Mouse (Mus musculus) heart, embryonic 16.5 days (tissue): ENCODE data around the gene Fbxw11. TPM values are rescaled to one million over a fixed set of nuclear protein-coding genes. Genes with fewer than 3 reads are reported as not detected.

Source experiments
- ATAC-seq: fragments of 200-750 bp; cut with Nextera tagmentation; replicated peaks from 2 replicates; pipeline ENCODE4 v1.8.0; 2017; ENCODE audit warnings: moderate number of reproducible peaks; ENCODE audit not compliant: insufficient read depth, low FRiP score; ENCODE audit errors: extremely low read depth
- H3K27ac ChIP-seq: fragments of 300-500 bp; sonication (generic); 2 replicates; pipeline ENCODE4 v1.5.1; 2014; ENCODE audit warnings: mild to moderate bottlenecking, low read length, control low read depth, moderate library complexity
- H3K27me3 ChIP-seq: fragments of 300-500 bp; sonication (generic); 2 replicates; pipeline ENCODE4 v1.6.1; 2014; ENCODE audit warnings: low read length, mixed read lengths; ENCODE audit not compliant: control insufficient read depth, insufficient read depth
- H3K36me3 ChIP-seq: fragments of 300-500 bp; sonication (generic); 2 replicates; pipeline ENCODE4 v1.6.1; 2014; ENCODE audit not compliant: control insufficient read depth, insufficient read depth
- H3K4me1 ChIP-seq: fragments of 300-500 bp; sonication (generic); 2 replicates; pipeline ENCODE4 v1.6.1; 2014; ENCODE audit warnings: low read length, mixed read lengths; ENCODE audit not compliant: control insufficient read depth, insufficient read depth
- H3K4me2 ChIP-seq: fragments of 300-500 bp; sonication (generic); 2 replicates; pipeline ENCODE4 v1.6.1; 2014; ENCODE audit warnings: low read depth, mild to moderate bottlenecking, control low read depth, low read length
- H3K4me3 ChIP-seq: fragments of 300-500 bp; sonication (generic); 2 replicates; pipeline ENCODE4 v1.5.1; 2014; ENCODE audit warnings: mild to moderate bottlenecking, control low read depth, low read length
- H3K9ac ChIP-seq: fragments of 300-500 bp; sonication (generic); 2 replicates; pipeline ENCODE4 v1.6.1; 2014; ENCODE audit warnings: low read length, control low read depth
- H3K9me3 ChIP-seq: fragments of 300-500 bp; sonication (generic); replicated peaks from 2 replicates; pipeline ENCODE4 v1.6.1; 2016; ENCODE audit warnings: low read length; ENCODE audit not compliant: control insufficient read depth
- WGBS: fragments of 180-500 bp; shearing (Covaris S2); extraction: QIAGEN DNeasy Blood & Tissue Kit; methylation state at CpG from one replicate; pipeline ENCODE4 v1.1.7; 2014; 5-methylcytosine and 5-hydroxymethylcytosine counted together
- polyA plus RNA-seq: library from polyadenylated mRNA; unstranded; fragments of >200 nt; fragmentation: Nextera tagmentation; extraction: Ambion mirVana; gene quantifications from 2 replicates; pipeline ENCODE4 v1.2.1, GENCODE M21; 2015

Gene Fbxw11
- polyA plus RNA-seq, 1 experiment from 2014 or later, result 63.5 TPM

GRCm38 (mm10) chr11:32644010-32644409 is 1.5 kb downstream of the Fbxw11 start:
- H3K27ac ChIP-seq, result peak overlapping the region; percentile 97
- peak overlapping the region; percentile 82 for H3K4me2 ChIP-seq
- peaks cover 33% of the 10 kb centered on the region for H3K4me1 ChIP-seq
- H3K36me3 ChIP-seq, result no peaks in the 10 kb centered on the region
- H3K27me3 ChIP-seq, result no peaks in the 10 kb centered on the region
- 12% methylated on average over 3 of the region's 3 CpGs for WGBS
- H3K9ac ChIP-seq, result peak overlapping the region; percentile 98
- H3K9me3 ChIP-seq, result no peaks in the 10 kb centered on the region
- ATAC-seq, result no peak
- peak overlapping the region; percentile 97 for H3K4me3 ChIP-seq

- ATAC-seq, result no peak
- Histone ChIP-seq H3K27ac (no peak overlapping the region), H3K4me1 (peaks cover 22% of the 10 kb centered on the region), H3K36me3 (no peaks in the 10 kb centered on the region), H3K4me2 (no peak overlapping the region), H3K9ac (no peak overlapping the region; the same call in 1 of the 2 replicates), H3K9me3 (no peaks in the 10 kb centered on the region), H3K4me3 (no peak overlapping the region), H3K27me3 (no peaks in the 10 kb centered on the region)
- 73% methylated on average over 2 of the region's 2 CpGs for WGBS
Measured at GRCm38 (mm10) chr11:32647265-32647664, 4.7 kb downstream of the Fbxw11 start.

- H3K4me2 ChIP-seq, result no peak overlapping the region
- ATAC-seq, result no peak
- no peak overlapping the region for H3K9ac ChIP-seq
- no peak overlapping the region for H3K27ac ChIP-seq
- no peaks in the 10 kb centered on the region for H3K36me3 ChIP-seq
- no peak overlapping the region for H3K4me3 ChIP-seq
- peaks cover 16% of the 10 kb centered on the region for H3K4me1 ChIP-seq
- no peaks in the 10 kb centered on the region for H3K9me3 ChIP-seq
- H3K27me3 ChIP-seq, result no peaks in the 10 kb centered on the region
Measured at GRCm38 (mm10) chr11:32650236-32650749, 7.8 kb downstream of the Fbxw11 start.

- H3K9me3 ChIP-seq, result no peaks in the 10 kb centered on the region
- no peak overlapping the region for H3K9ac ChIP-seq
- no peaks in the 10 kb centered on the region for H3K36me3 ChIP-seq
- no peak for ATAC-seq
- H3K27me3 ChIP-seq, result no peaks in the 10 kb centered on the region
- H3K27ac ChIP-seq, result no peak overlapping the region
- no peak overlapping the region for H3K4me3 ChIP-seq
- no peak overlapping the region for H3K4me2 ChIP-seq
- H3K4me1 ChIP-seq, result peaks cover 16% of the 10 kb centered on the region
- 79% methylated on average over 7 of the region's 7 CpGs for WGBS
Measured at GRCm38 (mm10) chr11:32650893-32651590, 8.5 kb downstream of the Fbxw11 start.

GRCm38 (mm10) chr11:32651723-32652122 is 9.2 kb downstream of the Fbxw11 start:
- ATAC-seq, result no peak
- WGBS, result 82% methylated on average over 1 of the region's 1 CpGs
- no peaks in the 10 kb centered on the region for H3K36me3 ChIP-seq
- H3K9ac ChIP-seq, result no peak overlapping the region
- H3K4me3 ChIP-seq, result no peak overlapping the region
- no peak overlapping the region for H3K4me2 ChIP-seq
- no peaks in the 10 kb centered on the region for H3K27me3 ChIP-seq
- H3K4me1 ChIP-seq, result peaks cover 13% of the 10 kb centered on the region
- no peak overlapping the region for H3K27ac ChIP-seq
- H3K9me3 ChIP-seq, result no peaks in the 10 kb centered on the region

GRCm38 (mm10) chr11:32662082-32662656 is 19.6 kb downstream of the Fbxw11 start:
- no peaks in the 10 kb centered on the region for H3K27me3 ChIP-seq
- no peaks in the 10 kb centered on the region for H3K36me3 ChIP-seq
- WGBS, result 71% methylated on average over 1 of the region's 1 CpGs
- H3K4me1 ChIP-seq, result peaks cover 17% of the 10 kb centered on the region
- no peaks in the 10 kb centered on the region for H3K9me3 ChIP-seq
- no peak overlapping the region for H3K4me2 ChIP-seq
- ATAC-seq, result no peak; the same call in 1 of the 2 replicates
- no peak overlapping the region for H3K4me3 ChIP-seq
- 0 out of 2 replicates have a peak overlapping the region, but pooled peaks have one; percentile 6 for H3K27ac ChIP-seq
- no peak overlapping the region for H3K9ac ChIP-seq

- H3K4me1 ChIP-seq, result peaks cover 25% of the 10 kb centered on the region
- H3K4me2 ChIP-seq, result no peak overlapping the region
- H3K4me3 ChIP-seq, result no peak overlapping the region
- H3K27ac ChIP-seq, result no peak overlapping the region
- H3K9me3 ChIP-seq, result no peaks in the 10 kb centered on the region
- 87% methylated on average over 3 of the region's 3 CpGs for WGBS
- no peak for ATAC-seq
- no peak overlapping the region for H3K9ac ChIP-seq
- H3K36me3 ChIP-seq, result no peaks in the 10 kb centered on the region
- no peaks in the 10 kb centered on the region for H3K27me3 ChIP-seq
Measured at GRCm38 (mm10) chr11:32665639-32666038, 23.1 kb downstream of the Fbxw11 start.

- Histone ChIP-seq H3K27me3 (no peaks in the 10 kb centered on the region), H3K9ac (no peak overlapping the region), H3K4me1 (peaks cover 22% of the 10 kb centered on the region), H3K4me2 (no peak overlapping the region), H3K9me3 (no peaks in the 10 kb centered on the region), H3K36me3 (no peaks in the 10 kb centered on the region), H3K27ac (no peak overlapping the region), H3K4me3 (no peak overlapping the region)
- no peak for ATAC-seq
Measured at GRCm38 (mm10) chr11:32666983-32667382, 24.5 kb downstream of the Fbxw11 start.

- Histone ChIP-seq H3K27me3 (no peaks in the 10 kb centered on the region), H3K36me3 (no peaks in the 10 kb centered on the region), H3K4me3 (no peak overlapping the region), H3K9ac (no peak overlapping the region), H3K4me2 (no peak overlapping the region), H3K27ac (no peak overlapping the region), H3K9me3 (no peaks in the 10 kb centered on the region), H3K4me1 (peaks cover 22% of the 10 kb centered on the region)
- 78% methylated on average over 4 of the region's 4 CpGs for WGBS
- no peak for ATAC-seq
Measured at GRCm38 (mm10) chr11:32671480-32671879, 29.0 kb downstream of the Fbxw11 start.
